Mouse (Mus musculus) T-helper 1 cell (primary cell): ENCODE data around the gene Npy5r.

Experiments used
- in situ Hi-C: fragments of 300-600 bp; cut with MboI, MseI; formaldehyde crosslinking; loops from one replicate; pipeline ENCODE4 v1.15.1; 2025; ENCODE audit warnings: high pct_unique_total_duplicates

Npy5r gene

DNA sequence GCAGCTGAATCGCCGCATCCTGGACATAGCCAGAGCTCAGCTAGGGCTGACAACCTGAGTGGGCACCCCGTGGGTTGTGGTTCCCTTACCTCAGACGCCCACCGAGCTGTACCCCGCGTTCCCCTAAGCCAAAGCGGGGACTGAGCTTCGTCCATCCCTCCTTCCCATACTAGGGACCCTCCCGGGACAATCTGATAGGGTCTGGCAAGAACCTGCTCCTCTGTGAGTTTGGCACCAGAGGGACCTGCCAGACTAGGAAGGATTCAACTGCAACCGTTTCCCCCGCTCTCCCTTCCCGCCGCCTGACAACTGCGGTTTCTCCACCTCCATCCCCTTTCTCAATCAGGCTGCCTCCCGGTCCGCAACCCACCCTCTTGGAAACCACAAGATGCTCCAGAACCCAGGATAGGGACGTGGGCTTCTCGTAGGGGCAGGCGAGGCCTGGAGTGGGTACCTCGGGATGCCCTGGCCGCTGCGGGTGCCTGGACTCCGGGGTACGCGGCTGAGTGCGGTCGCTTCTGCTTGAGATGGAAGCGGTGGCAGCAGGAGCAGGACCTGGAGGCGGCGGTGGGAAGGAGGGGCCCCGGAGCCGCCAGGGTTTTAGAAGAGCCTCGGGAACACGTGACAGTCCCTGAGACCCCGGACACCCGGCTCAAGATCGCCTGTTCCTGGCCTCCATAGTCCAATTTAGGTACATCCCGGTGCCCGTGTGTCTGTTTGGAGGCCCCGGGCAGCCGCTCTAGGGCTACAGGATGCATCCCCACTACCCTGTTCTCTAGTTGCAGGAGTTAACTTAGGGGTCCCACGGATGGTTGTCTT, at the start of gene Npy5r:
Gene Npy5r (minus strand): TSS at position 618 of the 819 bp plus-strand sequence.
- in situ Hi-C loops: no loop called here

DNA sequence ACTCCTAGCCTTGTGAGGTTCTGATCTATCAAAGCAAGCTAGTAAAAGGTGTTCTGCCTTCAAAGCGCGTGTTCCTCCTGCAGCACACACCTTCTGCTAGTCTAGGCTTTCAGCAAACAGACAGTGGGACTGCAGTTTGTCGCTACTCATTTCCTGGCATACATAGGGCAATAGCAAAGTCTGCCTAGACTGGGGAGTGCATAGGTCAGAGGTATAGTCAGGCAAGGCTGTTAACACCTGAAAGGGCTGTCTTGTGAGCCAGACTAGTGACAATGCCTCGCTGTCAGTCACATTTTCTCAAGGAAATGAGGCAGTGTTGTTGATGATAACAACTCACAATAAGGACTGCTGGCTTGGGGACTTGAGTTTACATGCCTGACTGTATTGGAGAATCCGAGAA, 44.0 kb upstream of the Npy5r start:
- in situ Hi-C loops: no loop called here

DNA sequence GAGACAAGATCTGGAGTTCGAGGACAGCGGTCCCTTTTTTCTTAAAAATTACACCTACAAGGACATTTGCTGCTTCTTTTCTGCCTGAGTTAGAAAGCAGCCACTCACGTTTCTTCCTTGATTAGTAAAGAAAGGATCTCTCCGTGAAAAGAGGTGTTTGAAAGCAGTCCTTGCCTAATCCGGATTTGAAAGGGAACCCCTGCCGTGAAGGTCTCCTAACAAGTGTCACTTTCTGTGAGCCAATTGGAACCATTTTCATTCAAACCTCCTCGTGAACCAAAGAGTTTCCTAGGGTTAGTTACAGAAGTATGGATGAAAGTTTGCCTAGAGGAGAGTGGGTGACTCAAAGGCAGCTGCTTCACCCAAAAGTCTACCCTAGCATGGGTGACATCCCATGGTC, 41.5 kb upstream of the Npy5r start:
- in situ Hi-C loops: no loop called here

DNA sequence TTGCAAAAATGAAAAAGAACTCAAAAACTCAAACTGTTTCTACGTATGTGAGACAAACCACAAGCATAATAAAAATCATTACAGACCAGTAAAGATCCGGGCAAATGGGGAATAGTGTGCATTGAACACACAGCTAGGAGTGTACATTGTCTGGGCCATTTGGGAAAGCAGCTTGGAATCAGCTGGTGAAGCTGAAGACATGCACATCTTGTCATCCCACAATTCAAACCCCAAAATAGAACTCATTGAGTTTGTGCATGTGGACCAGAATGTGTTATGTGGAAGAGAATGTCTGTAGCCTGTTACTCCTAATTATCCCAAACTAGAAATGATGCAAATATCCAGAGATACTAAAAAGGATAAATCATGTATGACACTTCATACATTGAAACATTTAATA, 34.9 kb upstream of the Npy5r start:
- in situ Hi-C loops: no loop called here

DNA sequence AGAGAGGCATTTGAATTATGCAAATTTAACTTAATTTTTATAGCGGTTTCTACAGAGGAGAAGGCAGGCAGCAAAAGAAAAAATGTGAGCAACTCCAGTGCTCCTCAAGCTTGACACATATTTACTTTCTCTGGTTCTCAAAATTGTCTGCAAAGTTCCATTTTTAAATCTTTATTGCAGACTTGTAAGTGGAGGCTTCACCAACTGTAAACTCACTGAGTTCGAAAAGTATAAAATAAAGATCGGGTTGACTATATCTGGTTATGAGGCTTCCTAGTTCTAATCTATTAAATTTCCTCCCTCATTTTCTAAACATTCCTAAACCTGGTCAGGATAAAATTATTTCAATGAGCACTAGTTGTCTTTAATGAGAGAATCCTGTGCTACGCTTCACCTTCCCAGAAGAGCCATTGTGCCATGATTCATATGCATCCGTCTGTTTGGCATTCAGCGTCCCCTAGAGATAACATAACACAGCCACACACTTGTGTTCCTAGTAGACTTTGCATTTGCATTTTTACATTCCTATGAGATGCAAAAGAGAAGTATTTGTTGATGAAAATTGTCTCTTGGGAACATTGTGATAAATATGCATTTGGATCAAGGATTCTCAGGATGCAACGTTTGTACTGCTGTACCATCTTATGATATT, 26.5 kb upstream of the Npy5r start:
- in situ Hi-C loops: no loop called here

DNA sequence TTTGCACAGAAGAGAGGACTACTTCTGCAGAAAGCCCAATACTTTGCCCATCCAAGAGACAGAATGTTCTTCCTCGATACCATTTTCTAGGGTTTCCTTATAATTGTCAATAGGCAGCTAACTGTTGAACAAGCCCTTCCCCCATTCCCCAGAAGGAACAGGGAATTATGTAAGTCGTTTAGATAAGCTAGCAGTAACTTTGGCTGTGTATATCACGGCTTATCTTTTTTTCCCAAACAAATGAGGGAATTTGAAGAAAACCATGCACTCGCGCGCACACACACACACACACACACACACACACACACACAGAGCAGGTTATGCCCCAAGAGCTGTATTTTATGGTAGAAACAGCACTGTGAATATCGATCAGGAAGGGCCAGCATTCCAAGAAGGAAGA, 10.9 kb upstream of the Npy5r start:
- in situ Hi-C loops: no loop called here

DNA sequence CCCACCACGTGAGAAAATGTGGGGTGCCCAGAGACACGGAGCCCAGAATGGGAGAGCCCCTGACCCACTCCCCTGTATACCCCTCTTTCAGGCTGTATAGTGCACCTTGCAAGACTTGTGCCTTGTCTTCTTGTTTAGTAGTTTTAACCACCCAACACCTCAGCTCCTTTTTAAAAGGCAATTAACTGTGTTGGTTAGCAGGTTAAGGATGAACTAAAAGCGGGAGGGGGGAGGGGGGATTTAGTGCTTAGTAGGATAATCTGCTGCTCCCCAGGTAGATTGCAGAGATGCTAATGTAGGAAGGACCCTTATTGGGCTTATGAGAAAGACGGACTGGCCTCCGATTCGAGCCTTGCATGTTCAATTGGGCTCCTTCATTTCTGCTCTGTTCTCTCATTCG, 10.1 kb upstream of the Npy5r start:
- in situ Hi-C loops: no loop called here

DNA sequence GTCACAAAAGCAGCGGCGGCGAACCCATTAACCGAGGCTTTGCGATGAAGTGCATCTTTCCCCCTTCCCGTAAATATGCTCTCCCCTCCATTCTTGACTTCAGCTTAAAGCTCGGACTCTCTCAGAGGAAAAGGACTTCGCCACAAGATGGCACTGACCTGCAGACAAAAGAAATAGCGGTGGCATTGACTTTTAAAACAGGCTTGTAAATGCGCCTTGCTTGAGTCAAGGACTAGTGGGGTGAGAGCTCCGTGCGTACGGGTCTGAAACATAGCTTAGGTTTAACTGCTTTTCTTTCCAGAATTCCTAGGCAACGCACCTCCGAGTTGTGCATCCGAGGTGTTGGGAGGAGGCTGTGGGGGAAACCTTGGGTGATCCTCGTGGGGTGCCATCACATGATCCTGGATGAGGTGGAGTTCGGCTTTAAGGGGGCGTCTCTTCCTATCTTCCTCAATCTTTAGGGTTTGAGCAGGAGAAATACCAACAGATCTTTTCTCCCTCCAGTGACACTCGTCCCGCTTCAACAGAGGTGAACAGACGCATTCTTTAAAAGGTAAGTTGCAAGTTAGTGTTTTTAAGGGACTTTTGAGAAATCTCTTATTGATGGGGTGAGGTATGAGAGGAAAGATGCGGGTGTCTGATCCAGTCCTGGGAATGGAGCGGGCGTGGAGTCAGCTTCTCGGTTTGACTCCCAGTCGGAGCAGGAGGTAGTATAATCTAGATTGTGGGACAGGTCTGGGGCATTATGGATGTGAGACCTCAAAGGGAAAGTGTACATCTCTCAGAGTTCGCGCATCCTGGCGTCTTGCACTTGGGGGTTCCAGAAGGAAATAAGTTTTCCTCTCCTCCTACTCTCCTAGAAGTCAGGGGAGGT, 9.3 kb upstream of the Npy5r start, which contains the start of gene Npy1r:
Gene Npy1r (plus strand): TSS at position 223 of the 874 bp plus-strand sequence.
- in situ Hi-C loops: no loop called here

DNA sequence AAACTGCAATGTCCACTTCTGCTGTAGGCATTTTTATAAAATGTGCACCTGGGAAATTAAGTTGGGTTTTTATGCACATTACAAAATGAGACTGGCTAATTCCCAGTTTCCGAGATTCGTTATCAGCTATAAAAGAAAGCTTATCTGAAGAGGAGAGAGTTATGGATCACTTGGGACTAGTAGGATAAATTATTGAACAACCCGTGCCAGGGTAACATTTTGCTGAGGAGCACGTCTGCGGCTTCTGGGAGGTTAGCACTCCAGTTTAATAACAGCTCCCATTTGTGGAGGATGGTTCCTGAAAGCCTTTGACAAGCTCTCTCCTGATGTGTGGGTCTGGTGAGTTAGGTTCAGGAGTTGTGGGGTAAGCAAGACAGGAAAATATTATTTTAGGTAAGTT, 2.5 kb upstream of the Npy5r start:
- in situ Hi-C loops: no loop called here

DNA sequence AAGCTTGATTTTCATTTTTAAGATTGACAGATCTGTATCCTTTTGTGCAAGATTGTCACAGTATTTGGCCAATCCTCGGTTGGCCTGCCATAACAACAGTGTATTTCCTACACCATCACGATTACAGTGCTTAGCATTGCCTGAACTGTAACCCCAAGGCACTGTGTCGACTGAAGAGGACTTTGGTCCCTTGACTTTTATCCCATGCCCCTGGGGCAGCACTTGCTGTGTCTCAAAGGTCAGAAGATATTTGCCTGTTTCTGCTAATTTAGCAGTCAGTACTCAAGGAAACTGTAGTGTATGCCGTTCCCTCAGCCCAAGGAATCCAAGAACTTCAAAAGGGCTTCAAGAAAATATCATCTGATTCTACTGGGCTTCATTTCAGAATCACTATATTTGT, 871 bp upstream of the Npy5r start:
- in situ Hi-C loops: no loop called here

DNA sequence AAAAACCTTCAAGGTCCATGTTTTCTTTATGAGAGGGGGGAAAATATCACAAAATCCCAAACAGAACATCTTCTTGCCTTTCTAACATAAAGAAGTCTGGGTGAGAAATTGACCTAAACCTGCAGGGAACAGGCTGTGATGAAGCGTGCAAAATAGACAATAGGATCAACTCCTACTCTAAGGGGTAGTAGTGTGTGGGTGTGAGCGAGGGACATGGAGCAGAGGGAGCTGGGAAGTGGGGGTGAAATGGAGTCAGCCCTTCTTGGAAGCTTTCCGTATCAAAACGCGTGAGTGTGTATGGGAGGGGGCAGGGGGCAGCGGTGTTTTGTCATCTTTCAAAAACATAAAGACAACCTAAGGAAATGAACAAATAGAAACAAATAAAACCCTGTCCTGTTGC, 467 bp upstream of the Npy5r start:
- in situ Hi-C loops: no loop called here

DNA sequence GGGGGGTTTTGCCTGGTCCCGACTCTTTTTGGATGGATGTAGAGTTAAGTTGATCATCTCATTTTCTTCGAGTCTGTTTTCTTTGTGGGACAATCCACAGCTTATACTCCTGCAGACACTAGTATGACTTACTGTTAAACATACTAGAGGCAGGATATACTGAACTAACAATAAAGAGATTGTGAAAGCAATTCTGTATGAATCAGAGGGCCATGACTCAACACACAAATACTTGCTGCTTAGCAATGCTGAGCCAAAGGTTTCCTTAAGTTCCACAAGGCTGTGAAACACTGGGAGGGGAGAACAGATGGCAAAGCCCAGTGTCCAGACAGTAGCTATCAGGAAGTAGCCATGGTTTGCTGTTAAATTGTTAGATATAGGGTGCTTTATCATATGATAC, 6.7 kb downstream of the Npy5r start:
- in situ Hi-C loops: no loop called here

DNA sequence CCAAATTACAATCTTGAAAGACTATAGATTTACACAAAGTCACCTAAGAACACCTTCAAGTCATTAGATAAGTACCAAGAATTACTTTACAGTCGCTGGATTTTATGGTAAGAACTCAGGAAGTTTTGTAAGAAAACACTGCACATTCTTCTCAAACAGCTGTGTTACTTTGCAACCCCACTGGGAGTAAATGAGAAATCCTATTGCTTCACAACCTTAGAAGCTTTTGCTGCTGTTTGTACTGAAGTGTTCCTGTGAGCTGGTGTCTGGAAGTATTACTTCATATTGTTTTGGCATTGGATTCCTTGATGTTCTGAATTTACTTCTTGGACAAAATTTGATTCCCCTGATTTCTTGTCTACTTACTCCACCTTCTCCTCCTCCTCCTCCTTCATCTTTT, 57.2 kb downstream of the Npy5r start:
- in situ Hi-C loops: no loop called here
